ENCODE assay signal across 10 mouse cellular contexts in the genomic region with DNA sequence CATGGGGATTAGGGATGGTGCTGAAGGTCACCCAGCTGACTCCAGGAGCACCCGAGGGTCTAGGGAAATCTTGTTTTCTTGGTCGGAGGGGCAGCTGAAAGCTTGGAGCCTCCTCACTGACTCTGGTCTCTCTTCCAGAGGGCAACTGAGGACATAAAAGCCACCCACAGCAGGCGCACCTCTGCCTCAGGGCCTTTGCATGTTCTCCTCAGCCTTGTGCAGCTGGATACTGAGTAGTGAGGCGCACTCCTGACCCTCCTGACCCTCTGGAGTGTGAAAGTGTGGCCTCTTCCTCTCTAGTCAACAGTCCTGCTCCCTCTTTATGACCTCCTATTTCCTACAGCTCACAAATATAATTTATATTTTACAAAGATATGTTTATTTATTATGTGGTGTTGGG. TPM values are rescaled to one million over a fixed set of nuclear protein-coding genes. Genes with fewer than 3 reads are reported as not detected.
DNase-seq lines count a peak whose midpoint lies in the region; ATAC-seq lines count a peak whose summit lies in the region.
"Had no signal": no experiment of that assay in that cellular context is flagged by ENCODE, and none has a peak within 500 bp of the region (broad histone marks: within the 10 kb centered on the region; RNA-seq: fewer than 3 reads in every experiment).

No protein-coding gene starts in this region.

- H3K27me3 ChIP-seq in heart, embryonic 12.5 days (replicated peaks), result peaks cover 14% of the 10 kb centered on the region; the same call in 1 of the 2 replicates
- 0 out of 2 replicates have a peak, but pooled peaks cover 2% of the 10 kb centered on the region for H3K27me3 ChIP-seq in hindbrain, embryonic 16.5 days (replicated peaks; ENCODE audit: control insufficient read depth, insufficient read depth, low read length)

- peak overlapping the region; percentile 59 for H3K27ac ChIP-seq in heart, embryonic 12.5 days (ENCODE audit: poor library complexity, severe bottlenecking)
- H3K27ac ChIP-seq in hindbrain, embryonic 16.5 days (ENCODE audit: low read depth, low read length), result peak overlapping the region; percentile 59; the same call in 1 of the 2 replicates

- no peak overlapping the region; the same call in 1 of the 2 replicates for H3K9ac ChIP-seq in heart, embryonic 12.5 days
- no peak overlapping the region; the same call in 1 of the 2 replicates for H3K9ac ChIP-seq in hindbrain, embryonic 16.5 days (ENCODE audit: low read depth, low read length)

- no peak for DNase-seq in heart, postnatal 25 days (ENCODE audit: low spot score)
- DNase-seq in Muller cell, postnatal 12 days (ENCODE audit: inconsistent ontology term), result peak; percentile 60
- DNase-seq in lung, postnatal 36 days, result peak; percentile 32
- no peak for DNase-seq in layer of hippocampus, postnatal 36 days
- DNase-seq in cerebellum, adult 11 months, result no peak

- intact Hi-C loops in heart, postnatal 25 days (cut with DNase I), result loop anchor here (10.0 kb wide), 1 partner anchor 199 kb away; a partner anchor contains a TSS

- no peaks in the 10 kb centered on the region for H3K36me3 ChIP-seq in heart, embryonic 12.5 days
- no peaks in the 10 kb centered on the region for H3K36me3 ChIP-seq in hindbrain, embryonic 16.5 days (ENCODE audit: control insufficient read depth, insufficient read depth, low read length)
- H3K36me3 ChIP-seq: G1E had no signal

- H3K9me3 ChIP-seq in heart, embryonic 12.5 days (replicated peaks), result no peaks in the 10 kb centered on the region
- no peaks in the 10 kb centered on the region for H3K9me3 ChIP-seq in hindbrain, embryonic 16.5 days (ENCODE audit: control insufficient read depth, low read length)
- H3K9me3 ChIP-seq: G1E had no signal

- no peak overlapping the region for H3K4me3 ChIP-seq in heart, embryonic 12.5 days
- H3K4me3 ChIP-seq in hindbrain, embryonic 16.5 days (ENCODE audit: low read length), result no peak overlapping the region; the same call in 1 of the 2 replicates

- peaks cover 28% of the 10 kb centered on the region for H3K4me1 ChIP-seq in heart, embryonic 12.5 days (replicated peaks)
- H3K4me1 ChIP-seq in hindbrain, embryonic 16.5 days (ENCODE audit: control insufficient read depth, insufficient read depth, low read depth, low read length), result peaks cover 7% of the 10 kb centered on the region

- peak overlapping the region; percentile 100 for H3K4me2 ChIP-seq in heart, embryonic 12.5 days
- H3K4me2 ChIP-seq in hindbrain, embryonic 16.5 days (ENCODE audit: low read length), result peak overlapping the region; percentile 96

- 68% methylated on average over 4 of the region's 4 CpGs for WGBS in heart, embryonic 12.5 days
- 79% methylated on average over 4 of the region's 4 CpGs for WGBS in hindbrain, embryonic 16.5 days

- no peak for ATAC-seq in heart, embryonic 12.5 days (ENCODE audit: insufficient number of reproducible peaks, low FRiP score)
- ATAC-seq in hindbrain, embryonic 16.5 days, result no peak
- no peak for ATAC-seq in activated CD4-positive, CD25-positive, alpha-beta regulatory T cell, adult 4 months

RNA-seq across cellular contexts. Expression of a gene that starts 4.7 kb away (rescaled TPM):
- 5.0 and 5.1 TPM in 2 replicates for polyA plus RNA-seq in heart, embryonic 12.5 days (2016; fragmentation: Nextera tagmentation; extraction: Ambion mirVana)
- total RNA-seq in heart, postnatal 25 days (2021), result 10 to 100 TPM; 22.5 to 40.8 TPM
- 11.8 and 16.4 TPM in 2 replicates for polyA plus RNA-seq in hindbrain, embryonic 16.5 days (2015; fragmentation: Nextera tagmentation; extraction: Ambion mirVana)
- 100 to 1,000 TPM; 125 to 176 TPM for polyA plus RNA-seq in activated CD4-positive, CD25-positive, alpha-beta regulatory T cell, adult 4 months (2017; shearing (Covaris generic))
- total RNA-seq in layer of hippocampus, postnatal 36 days (2021), result 10 to 100 TPM; 27.1 to 30.8 TPM
- total RNA-seq: G1E had no signal
- polyA plus RNA-seq: G1E had no signal

RNA-seq across cellular contexts. Expression of a gene that starts 35.0 kb away (rescaled TPM):
- not detected in 2 replicates for polyA plus RNA-seq in heart, embryonic 12.5 days (2016; fragmentation: Nextera tagmentation; extraction: Ambion mirVana)
- not detected for total RNA-seq in heart, postnatal 25 days (2021)
- polyA plus RNA-seq in hindbrain, embryonic 16.5 days (2015; fragmentation: Nextera tagmentation; extraction: Ambion mirVana), result not detected in 2 replicates
- under 1 TPM in 1 of 2 experiments, not detected in 1; 0.29 TPM for polyA plus RNA-seq in activated CD4-positive, CD25-positive, alpha-beta regulatory T cell, adult 4 months (2017; shearing (Covaris generic))
- total RNA-seq in layer of hippocampus, postnatal 36 days (2021), result not detected
- total RNA-seq: neutrophil, adult 5-6 weeks had no signal
- polyA plus RNA-seq: G1E had no signal

Comparison
In these comparisons a context has a peak if more than half of its experiments do, and no peak if none do; other contexts are left out.
1. DNase-seq: peak in Muller cell, postnatal 12 days (single experiment) and lung, postnatal 36 days (single experiment); none in heart, postnatal 25 days (single experiment), layer of hippocampus, postnatal 36 days (0 of 2) and cerebellum, adult 11 months (single experiment).